Mouse (Mus musculus): ENCODE measurements around the gene Arhgap36. TPM values are rescaled to one million over a fixed set of nuclear protein-coding genes. Genes with fewer than 3 reads are reported as not detected.

The Arhgap36 gene
- total and polyA plus RNA-seq, 2 experiments from 2014 or later, result 8.9 to 14.5 TPM

DNA sequence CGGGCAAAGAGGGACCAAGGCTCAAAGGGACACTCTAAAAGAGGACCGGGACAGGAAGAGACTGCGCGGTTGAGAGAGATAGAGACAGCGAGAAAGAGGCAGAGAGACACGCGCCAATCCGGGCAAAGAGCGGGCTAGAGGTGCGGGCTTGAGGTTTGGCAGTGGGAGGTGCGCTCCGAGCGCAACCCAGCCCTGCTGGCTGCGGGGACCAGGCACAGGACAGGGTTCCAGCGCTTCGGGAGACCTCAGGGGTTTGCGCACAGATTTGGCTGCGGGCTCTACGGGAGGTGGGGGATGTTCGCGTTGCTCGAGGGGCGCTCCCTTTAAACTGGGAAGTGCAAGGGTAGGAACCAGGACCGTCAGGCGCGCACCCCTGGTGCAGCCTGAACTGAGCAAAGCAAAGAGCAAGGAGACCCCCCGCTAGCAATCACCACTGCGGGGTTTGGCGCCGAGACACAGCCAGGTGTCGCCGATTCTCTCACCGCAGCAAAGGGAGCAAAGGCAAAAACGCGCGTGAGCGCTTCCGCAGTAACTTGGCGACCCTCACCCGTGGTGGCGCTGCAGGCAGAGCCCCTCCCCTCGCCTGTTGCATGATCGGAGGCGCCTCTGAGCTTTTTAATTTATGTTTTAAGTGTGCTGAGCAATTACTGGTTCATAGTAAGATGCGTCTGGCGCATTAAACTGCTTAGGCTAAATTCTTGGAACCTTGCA, 30.1 kb downstream of the Arhgap36 start:
- Histone ChIP-seq H3K36me3 (ENCODE audit: insufficient read depth, low read length) (no peaks in the 10 kb centered on the region), H3K27me3 (ENCODE audit: insufficient read depth, low read length) (no peaks in the 10 kb centered on the region), H3K4me1 (ENCODE audit: insufficient read depth, low read length) (no peaks in the 10 kb centered on the region), H3K4me2 (ENCODE audit: low read depth, low read length) (peak overlapping the region; percentile 62), H3K9ac (replicated peaks; ENCODE audit: low read length) (no peak overlapping the region), H3K9me3 (ENCODE audit: low read length) (no peaks in the 10 kb centered on the region), H3K4me3 (ENCODE audit: low read length) (peak overlapping the region; percentile 38), H3K27ac (no peak overlapping the region)
- DNase-seq (ENCODE audit: low spot score), result no peak
- 0 out of 2 replicates have a peak, but pooled peaks have one; percentile 40 for ATAC-seq
- peak; percentile 17; the same call in 1 of the 2 replicates for TF ChIP-seq CTCF (IDR thresholded peaks at IDR 0.05; ENCODE audit: low read depth)
- 26% methylated on average over 46 of the region's 46 CpGs for WGBS

Other genes starting within 250 kb of the Arhgap36 start
- gene Enox2, start 175.7 kb upstream of the Arhgap36 start, total RNA-seq (2014; rRNA removed), result 6.6 and 8.1 TPM in 2 replicates
- gene Enox2, start 175.7 kb upstream of the Arhgap36 start, polyA plus RNA-seq (2015; fragmentation: Nextera tagmentation; extraction: Ambion mirVana), result 6.5 and 8.7 TPM in 2 replicates
- not detected in 2 replicates for gene Olfr1320, start 208.4 kb downstream of the Arhgap36 start, total RNA-seq (2014; rRNA removed)
- not detected in 2 replicates for gene Olfr1320, start 208.4 kb downstream of the Arhgap36 start, polyA plus RNA-seq (2015; fragmentation: Nextera tagmentation; extraction: Ambion mirVana)

All from hindbrain, postnatal 0 days (tissue).